Mouse (Mus musculus) heart, embryonic 14.5 days (tissue): Measurements from ENCODE around the gene Igsf9b. TPM values are rescaled to one million over a fixed set of nuclear protein-coding genes. Genes with fewer than 3 reads are reported as not detected.

ENCODE experiments used
- ATAC-seq: fragments of 200-750 bp; cut with Nextera tagmentation; 2 replicates; pipeline ENCODE4 v1.8.0; 2017; ENCODE audit warnings: low read depth, moderate TSS enrichment; ENCODE audit not compliant: insufficient number of reproducible peaks, insufficient read depth, low FRiP score
- H3K27ac ChIP-seq, 2 experiments: fragments of 200-500 bp in 1 of 2; fragments of 300-500 bp in 1 of 2; sonication (generic) in 1 of 2; replicated peaks in 1 of 2; 2 replicates each; pipeline ENCODE4 v1.5.1; 2012 to 2014; ENCODE audit warnings: low read depth in 2 of 2, low read length in 2 of 2, control low read depth in 1 of 2, mild to moderate bottlenecking in 1 of 2, mixed read lengths in 1 of 2; ENCODE audit not compliant: control insufficient read depth in 1 of 2, insufficient read depth in 1 of 2
- H3K27me3 ChIP-seq: fragments of 300-500 bp; sonication (generic); 2 replicates; pipeline ENCODE4 v1.6.1; 2014; ENCODE audit warnings: mild to moderate bottlenecking, low read length, control low read depth; ENCODE audit not compliant: control insufficient read depth, insufficient read depth
- H3K36me3 ChIP-seq: fragments of 300-500 bp; sonication (generic); 2 replicates; pipeline ENCODE4 v1.6.1; 2014; ENCODE audit warnings: mild to moderate bottlenecking, control low read depth, low read length, mixed read lengths; ENCODE audit not compliant: control insufficient read depth, insufficient read depth
- H3K4me1 ChIP-seq, 2 experiments: fragments of 200-500 bp in 1 of 2; fragments of 300-500 bp in 1 of 2; sonication (generic) in 1 of 2; 2 replicates each; pipeline ENCODE4 v1.6.1; 2012 to 2014; ENCODE audit warnings: low read length in 2 of 2, control low read depth in 1 of 2, mixed read lengths in 1 of 2; ENCODE audit not compliant: control insufficient read depth in 2 of 2, insufficient read depth in 2 of 2
- H3K4me2 ChIP-seq: fragments of 300-500 bp; sonication (generic); 2 replicates; pipeline ENCODE4 v1.6.1; 2014; ENCODE audit warnings: mild to moderate bottlenecking, low read length
- H3K4me3 ChIP-seq, 2 experiments: fragments of 200-500 bp in 1 of 2; fragments of 300-500 bp in 1 of 2; sonication (generic) in 1 of 2; 2 replicates each; pipeline ENCODE4 v1.5.1; 2012 to 2014; ENCODE audit warnings: low read length in 2 of 2, mild to moderate bottlenecking in 2 of 2, control low read depth in 1 of 2, low read depth in 1 of 2, moderate library complexity in 1 of 2; ENCODE audit not compliant: control insufficient read depth in 1 of 2, insufficient read depth in 1 of 2
- H3K9ac ChIP-seq: fragments of 300-500 bp; sonication (generic); 2 replicates; pipeline ENCODE4 v1.6.1; 2014; ENCODE audit warnings: mild to moderate bottlenecking, low read length
- H3K9me3 ChIP-seq: fragments of 300-500 bp; sonication (generic); 2 replicates; pipeline ENCODE4 v1.6.1; 2016; ENCODE audit warnings: low read length, control low read depth; ENCODE audit not compliant: control insufficient read depth
- WGBS: fragments of 180-500 bp; shearing (Covaris S2); extraction: QIAGEN DNeasy Blood & Tissue Kit; methylation state at CpG from one replicate; pipeline ENCODE4 v1.1.7; 2014; 5-methylcytosine and 5-hydroxymethylcytosine counted together
- polyA plus RNA-seq: library from polyadenylated mRNA; unstranded; fragments of >200 nt; fragmentation: Nextera tagmentation; extraction: Ambion mirVana; gene quantifications from 2 replicates; pipeline ENCODE4 v1.2.1, GENCODE M21; 2014

The Igsf9b gene
- polyA plus RNA-seq, 1 experiment from 2014 or later = 4.2 TPM

- no peak overlapping the region for H3K27ac ChIP-seq
- H3K4me3 ChIP-seq = no peak overlapping the region
- H3K27me3 ChIP-seq = peaks cover 15% of the 10 kb centered on the region
- peaks cover 10 to 13% of the 10 kb centered on the region in 2 experiments for H3K4me1 ChIP-seq
- H3K36me3 ChIP-seq = no peaks in the 10 kb centered on the region
- ATAC-seq = no peak
- H3K4me2 ChIP-seq = 0 out of 2 replicates have a peak overlapping the region, but pooled peaks have one; percentile 1
- no peak overlapping the region for H3K9ac ChIP-seq
- H3K9me3 ChIP-seq = no peaks in the 10 kb centered on the region
- 31% methylated on average over 5 of the region's 5 CpGs for WGBS
These were observed 5.6 kb downstream of the Igsf9b start for GRCm38 (mm10) chr9:27304485-27305102.

DNA sequence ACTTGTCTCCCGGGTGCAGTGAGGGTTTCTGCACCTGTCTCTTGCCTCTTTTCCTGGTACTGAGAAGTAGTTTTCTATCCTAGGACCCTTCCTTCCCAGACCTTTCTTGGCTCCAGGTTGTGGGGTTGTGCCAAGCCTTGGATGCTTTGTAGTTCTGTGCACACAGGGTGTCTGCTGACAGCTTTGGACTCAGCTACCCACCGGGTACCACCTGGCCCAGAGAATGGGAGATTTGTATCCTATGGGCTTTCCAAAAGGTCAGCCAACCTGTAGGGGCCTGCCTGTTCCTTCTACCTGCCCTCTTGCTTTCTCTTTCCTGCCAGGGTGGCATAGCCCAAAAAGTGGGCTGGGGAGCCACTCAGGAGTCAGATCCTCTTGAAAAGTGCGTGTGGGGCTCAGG lies 6.5 kb downstream of the Igsf9b start:
- H3K4me2 ChIP-seq = no peak overlapping the region
- no peaks in the 10 kb centered on the region for H3K9me3 ChIP-seq
- no peak for ATAC-seq
- no peak overlapping the region for H3K4me3 ChIP-seq
- no peak overlapping the region for H3K27ac ChIP-seq
- no peak overlapping the region for H3K9ac ChIP-seq
- 49% methylated on average over 3 of the region's 3 CpGs for WGBS
- H3K4me1 ChIP-seq = peaks cover 9 to 13% of the 10 kb centered on the region in 2 experiments
- no peaks in the 10 kb centered on the region for H3K36me3 ChIP-seq
- peaks cover 15% of the 10 kb centered on the region for H3K27me3 ChIP-seq

GRCm38 (mm10) chr9:27306642-27307041 lies 7.6 kb downstream of the Igsf9b start:
- Histone ChIP-seq H3K36me3 (no peaks in the 10 kb centered on the region), H3K4me1 (peaks cover 7 to 11% of the 10 kb centered on the region in 2 experiments; a peak in 3 of 4 replicates), H3K27ac (no peak overlapping the region), H3K4me2 (no peak overlapping the region), H3K4me3 (no peak overlapping the region), H3K9me3 (no peaks in the 10 kb centered on the region), H3K27me3 (peaks cover 4% of the 10 kb centered on the region), H3K9ac (no peak overlapping the region)
- no peak for ATAC-seq
- 22% methylated on average over 4 of the region's 4 CpGs for WGBS

DNA sequence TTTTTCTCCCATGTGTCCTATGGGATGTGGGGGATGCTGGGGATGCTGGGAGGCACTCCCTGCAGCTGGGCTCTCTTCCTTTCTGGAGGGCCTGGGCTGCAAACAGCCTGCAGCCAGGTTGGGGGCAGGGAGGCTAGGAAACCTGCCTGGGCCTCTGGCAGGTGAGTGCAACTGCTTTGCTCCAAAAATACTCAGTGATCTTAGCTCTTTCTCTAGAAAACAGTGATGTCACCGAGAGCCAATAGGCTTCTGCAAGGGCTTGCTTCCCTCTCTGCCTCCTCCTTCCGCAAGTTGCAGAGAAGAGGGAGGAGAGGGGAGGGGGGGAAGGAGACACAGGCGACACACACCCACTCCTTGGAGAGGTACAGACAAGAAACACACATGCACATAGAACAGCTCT lies 8.3 kb downstream of the Igsf9b start:
- Histone ChIP-seq H3K4me2 (no peak overlapping the region), H3K4me1 (peaks cover 7 to 16% of the 10 kb centered on the region in 2 experiments; a peak in 3 of 4 replicates), H3K36me3 (no peaks in the 10 kb centered on the region), H3K27me3 (0 out of 2 replicates have a peak, but pooled peaks cover 2% of the 10 kb centered on the region), H3K9ac (no peak overlapping the region), H3K4me3 (no peak overlapping the region), H3K27ac (no peak overlapping the region), H3K9me3 (no peaks in the 10 kb centered on the region)
- no peak for ATAC-seq
- WGBS = 8% methylated on average over 2 of the region's 3 CpGs

- 23% methylated on average over 7 of the region's 7 CpGs for WGBS
- Histone ChIP-seq H3K9ac (no peak overlapping the region), H3K27ac (no peak overlapping the region), H3K36me3 (no peaks in the 10 kb centered on the region), H3K27me3 (0 out of 2 replicates have a peak, but pooled peaks cover 2% of the 10 kb centered on the region), H3K9me3 (no peaks in the 10 kb centered on the region), H3K4me3 (no peak overlapping the region), H3K4me2 (no peak overlapping the region), H3K4me1 (peaks cover 7 to 17% of the 10 kb centered on the region in 2 experiments; a peak in 3 of 4 replicates)
- ATAC-seq = no peak
These were observed 9.0 kb downstream of the Igsf9b start for GRCm38 (mm10) chr9:27308045-27308444.

- Histone ChIP-seq H3K4me3 (no peak overlapping the region), H3K4me1 (peaks cover 7 to 17% of the 10 kb centered on the region in 2 experiments; a peak in 3 of 4 replicates), H3K27ac (no peak overlapping the region), H3K9me3 (no peaks in the 10 kb centered on the region), H3K9ac (no peak overlapping the region), H3K36me3 (no peaks in the 10 kb centered on the region), H3K4me2 (no peak overlapping the region), H3K27me3 (0 out of 2 replicates have a peak, but pooled peaks cover 2% of the 10 kb centered on the region)
- 26% methylated on average over 6 of the region's 6 CpGs for WGBS
- ATAC-seq = no peak
These were observed 9.6 kb downstream of the Igsf9b start for GRCm38 (mm10) chr9:27308561-27308960.

DNA sequence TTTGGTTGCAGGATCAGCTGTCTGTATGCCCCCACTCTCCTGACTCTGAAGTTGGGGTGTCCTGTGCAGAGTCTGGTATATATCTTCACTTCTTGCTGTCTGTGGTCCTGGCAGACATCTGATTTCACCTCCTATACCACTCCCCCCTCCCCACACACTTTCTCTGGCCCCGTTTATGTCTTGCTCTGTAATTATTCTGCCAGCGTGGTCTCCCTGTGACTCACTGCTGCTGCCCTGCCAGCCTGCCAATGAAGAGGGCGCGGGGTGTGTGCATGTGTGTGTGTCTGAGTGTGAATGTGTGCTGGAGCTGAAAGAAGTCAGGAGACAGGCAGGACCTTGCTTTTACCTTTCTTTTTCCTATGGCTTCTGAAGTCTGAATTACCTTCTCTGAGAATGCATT lies 11.0 kb downstream of the Igsf9b start:
- WGBS = 74% methylated on average over 4 of the region's 4 CpGs

GRCm38 (mm10) chr9:27313427-27313826 lies 14.4 kb downstream of the Igsf9b start:
- Histone ChIP-seq H3K4me2 (no peak overlapping the region), H3K27ac (no peak overlapping the region), H3K9me3 (no peaks in the 10 kb centered on the region), H3K4me1 (peaks cover 0 to 6% of the 10 kb centered on the region in 2 experiments; a peak in 1 of 4 replicates), H3K27me3 (no peaks in the 10 kb centered on the region), H3K4me3 (no peak overlapping the region), H3K9ac (no peak overlapping the region), H3K36me3 (no peaks in the 10 kb centered on the region)
- 85% methylated on average over 5 of the region's 5 CpGs for WGBS
- ATAC-seq = no peak

More for the DNA sequence above, 11.0 kb downstream of the Igsf9b start:
- H3K9me3 ChIP-seq = no peaks in the 10 kb centered on the region
- H3K4me2 ChIP-seq = no peak overlapping the region
- ATAC-seq = no peak
- no peak overlapping the region for H3K27ac ChIP-seq
- H3K27me3 ChIP-seq = 0 out of 2 replicates have a peak, but pooled peaks cover 2% of the 10 kb centered on the region
- no peaks in the 10 kb centered on the region for H3K36me3 ChIP-seq
- H3K4me3 ChIP-seq = no peak overlapping the region
- H3K9ac ChIP-seq = no peak overlapping the region
- H3K4me1 ChIP-seq = peaks cover 3 to 6% of the 10 kb centered on the region in 2 experiments; a peak in 2 of 4 replicates
